Mouse (Mus musculus): ENCODE data around the gene Lypla2. TPM values are rescaled to one million over a fixed set of nuclear protein-coding genes. Genes with fewer than 3 reads are reported as not detected.
A peak's percentile ranks its signal among the peaks of the same experiment; 100 is the strongest.

The Lypla2 gene
- polyA plus RNA-seq, 1 experiment from 2014 or later = 209 TPM

DNA sequence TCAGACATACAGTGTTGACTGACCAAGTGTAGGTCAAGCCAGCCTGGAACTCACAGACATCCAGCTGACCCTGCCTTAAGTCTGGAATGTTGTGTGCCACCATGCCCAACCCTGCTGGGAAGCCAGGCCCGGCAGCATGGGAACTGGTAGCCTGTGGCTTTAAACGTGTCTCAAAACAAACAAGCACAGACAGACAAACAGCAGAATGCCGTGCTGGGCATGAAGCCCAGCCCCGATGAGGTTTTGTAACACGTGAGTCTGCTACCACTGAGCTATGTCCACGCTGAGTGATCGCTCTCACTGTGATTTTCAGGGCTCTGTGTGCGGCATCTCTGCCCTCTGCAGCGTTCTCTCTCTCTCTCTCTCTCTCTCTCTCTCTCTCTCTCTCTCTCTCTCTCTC, 16.5 kb downstream of the Lypla2 start:
- Histone ChIP-seq H3K27ac (no peak overlapping the region), H3K4me3 (no peak overlapping the region), H3K36me3 (peaks cover 78% of the 10 kb centered on the region), H3K9ac (no peak overlapping the region), H3K9me3 (no peaks in the 10 kb centered on the region), H3K4me1 (replicated peaks) (no peaks in the 10 kb centered on the region), H3K4me2 (no peak overlapping the region), H3K27me3 (no peaks in the 10 kb centered on the region)
- ATAC-seq (ENCODE audit: low FRiP score) = no peak
- WGBS = 88% methylated on average over 9 of the region's 9 CpGs

DNA sequence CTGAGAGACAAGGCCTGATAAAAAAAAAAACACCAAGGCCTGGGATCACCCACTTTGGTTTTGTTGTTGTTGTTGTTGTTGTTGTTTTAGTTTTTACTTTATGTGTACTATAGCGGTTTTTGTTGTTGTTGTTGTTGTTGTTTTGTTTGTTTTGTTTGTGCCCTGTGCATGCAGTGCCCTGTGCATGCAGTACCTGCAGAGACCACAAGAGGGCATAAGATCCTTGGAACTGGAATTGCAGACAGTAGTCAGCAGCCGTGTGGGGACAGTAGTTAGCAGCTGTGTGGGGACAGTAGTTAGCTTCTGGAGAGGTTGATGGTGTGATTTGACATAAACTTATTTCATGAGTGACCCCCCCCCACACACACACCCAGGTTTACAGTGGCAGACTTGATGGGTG, 18.2 kb downstream of the Lypla2 start:
- Histone ChIP-seq H3K4me3 (no peak overlapping the region), H3K9ac (no peak overlapping the region), H3K9me3 (no peaks in the 10 kb centered on the region), H3K4me1 (replicated peaks) (peaks cover 8% of the 10 kb centered on the region; the same call in 1 of the 2 replicates), H3K36me3 (peaks cover 64% of the 10 kb centered on the region), H3K4me2 (no peak overlapping the region), H3K27ac (no peak overlapping the region), H3K27me3 (no peaks in the 10 kb centered on the region)
- WGBS = 10% methylated on average over 2 of the region's 2 CpGs
- ATAC-seq (ENCODE audit: low FRiP score) = no peak

DNA sequence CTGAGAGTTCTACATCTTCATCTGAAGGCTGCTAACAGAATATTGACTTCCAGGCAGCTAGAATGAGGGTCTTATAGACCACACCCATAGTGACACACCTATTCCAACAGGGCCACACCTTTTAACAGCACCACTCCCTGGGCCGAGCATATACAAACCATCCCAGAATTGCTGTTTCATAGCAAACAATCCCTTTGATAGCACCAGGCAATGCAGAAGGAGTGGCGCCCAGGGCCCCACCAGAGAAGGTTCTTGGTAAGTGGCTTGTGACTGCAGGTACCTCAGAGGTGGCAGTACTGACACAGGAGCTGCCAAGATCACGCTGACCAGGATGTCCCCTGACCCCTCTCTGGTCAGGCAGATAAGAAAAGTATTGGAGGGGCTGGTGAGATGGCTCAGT, 19.2 kb downstream of the Lypla2 start:
- H3K27me3 ChIP-seq = no peaks in the 10 kb centered on the region
- no peak overlapping the region for H3K4me3 ChIP-seq
- no peaks in the 10 kb centered on the region for H3K9me3 ChIP-seq
- peaks cover 54% of the 10 kb centered on the region for H3K36me3 ChIP-seq
- H3K9ac ChIP-seq = no peak overlapping the region
- no peak overlapping the region for H3K27ac ChIP-seq
- peaks cover 18% of the 10 kb centered on the region for H3K4me1 ChIP-seq (replicated peaks)
- ATAC-seq (ENCODE audit: low FRiP score) = no peak
- no peak overlapping the region for H3K4me2 ChIP-seq
- 100% methylated on average over 3 of the region's 3 CpGs for WGBS

DNA sequence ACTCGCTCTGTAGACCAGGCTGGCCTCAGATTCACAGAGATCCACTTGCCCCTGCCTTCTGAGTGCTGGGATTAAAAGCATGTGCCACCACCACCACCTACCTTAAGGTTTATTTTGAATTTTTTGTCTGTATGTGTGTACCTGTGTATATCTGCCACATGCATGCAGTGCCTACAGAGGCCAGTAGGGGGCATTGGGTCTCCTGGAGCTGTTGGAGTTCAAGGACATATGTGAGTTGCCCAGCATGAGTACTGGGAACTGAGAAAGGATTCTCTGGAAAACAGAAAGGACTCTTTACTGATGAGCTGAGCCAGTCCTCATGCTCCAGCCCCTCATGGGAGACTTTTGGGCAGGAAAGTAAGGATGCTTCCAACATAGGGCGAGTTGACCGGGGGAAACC, 20.9 kb downstream of the Lypla2 start:
- WGBS = 96% methylated on average over 3 of the region's 3 CpGs

DNA sequence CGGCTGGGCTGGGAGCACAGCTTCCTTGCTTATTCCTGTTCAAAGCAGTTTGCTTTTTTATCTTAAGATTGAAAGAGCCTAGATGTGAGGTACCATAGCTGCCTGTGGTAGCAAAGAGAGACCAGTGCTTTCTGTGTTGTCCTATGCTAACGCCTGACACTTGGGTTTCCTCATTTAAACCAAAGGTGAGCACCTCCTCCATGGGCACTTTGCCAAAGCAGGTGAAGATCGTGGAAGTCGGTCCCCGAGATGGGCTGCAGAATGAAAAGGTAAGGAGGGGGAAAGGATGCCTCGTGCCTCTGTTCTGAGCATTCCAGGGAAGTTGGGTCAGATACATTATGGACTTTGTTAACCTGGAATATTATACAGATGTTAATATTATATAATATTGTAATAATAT, 22.1 kb downstream of the Lypla2 start:
- Histone ChIP-seq H3K9me3 (no peaks in the 10 kb centered on the region), H3K27ac (no peak overlapping the region), H3K36me3 (peaks cover 31% of the 10 kb centered on the region), H3K4me1 (replicated peaks) (peaks cover 34% of the 10 kb centered on the region), H3K4me3 (no peak overlapping the region), H3K4me2 (no peak overlapping the region), H3K9ac (no peak overlapping the region), H3K27me3 (no peaks in the 10 kb centered on the region)
- no peak for ATAC-seq (ENCODE audit: low FRiP score)
- 92% methylated on average over 6 of the region's 6 CpGs for WGBS

More for the DNA sequence above, 20.9 kb downstream of the Lypla2 start:
- Histone ChIP-seq H3K4me1 (replicated peaks) (peaks cover 29% of the 10 kb centered on the region), H3K27me3 (no peaks in the 10 kb centered on the region), H3K27ac (no peak overlapping the region), H3K4me2 (no peak overlapping the region), H3K9me3 (no peaks in the 10 kb centered on the region), H3K4me3 (no peak overlapping the region), H3K9ac (no peak overlapping the region), H3K36me3 (peaks cover 40% of the 10 kb centered on the region)
- no peak for ATAC-seq (ENCODE audit: low FRiP score)

DNA sequence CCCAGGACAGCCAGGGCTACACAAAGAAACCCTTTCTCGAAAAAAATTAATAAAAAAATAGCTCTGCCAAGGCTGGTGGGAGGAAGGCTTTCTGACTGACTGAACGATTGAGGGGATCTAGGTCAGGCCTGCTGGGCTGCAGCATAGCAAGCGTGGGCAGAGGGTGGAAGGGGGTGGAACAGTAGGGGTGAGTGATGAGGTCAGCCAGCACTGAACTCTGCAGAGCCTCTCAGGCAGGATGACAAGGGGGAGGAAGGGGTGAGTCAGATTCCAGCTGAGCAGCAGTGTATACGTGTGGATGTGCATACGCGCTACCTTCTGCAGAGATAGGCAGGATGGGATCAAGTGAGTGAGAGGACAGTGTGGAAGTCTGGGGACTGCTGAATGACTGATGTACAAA, 22.5 kb downstream of the Lypla2 start:
- Histone ChIP-seq H3K4me2 (no peak overlapping the region), H3K9ac (no peak overlapping the region), H3K9me3 (no peaks in the 10 kb centered on the region), H3K27me3 (no peaks in the 10 kb centered on the region), H3K4me3 (no peak overlapping the region), H3K27ac (no peak overlapping the region), H3K4me1 (replicated peaks) (peaks cover 34% of the 10 kb centered on the region), H3K36me3 (peaks cover 29% of the 10 kb centered on the region)
- no peak for ATAC-seq (ENCODE audit: low FRiP score)
- WGBS = 59% methylated on average over 6 of the region's 6 CpGs

DNA sequence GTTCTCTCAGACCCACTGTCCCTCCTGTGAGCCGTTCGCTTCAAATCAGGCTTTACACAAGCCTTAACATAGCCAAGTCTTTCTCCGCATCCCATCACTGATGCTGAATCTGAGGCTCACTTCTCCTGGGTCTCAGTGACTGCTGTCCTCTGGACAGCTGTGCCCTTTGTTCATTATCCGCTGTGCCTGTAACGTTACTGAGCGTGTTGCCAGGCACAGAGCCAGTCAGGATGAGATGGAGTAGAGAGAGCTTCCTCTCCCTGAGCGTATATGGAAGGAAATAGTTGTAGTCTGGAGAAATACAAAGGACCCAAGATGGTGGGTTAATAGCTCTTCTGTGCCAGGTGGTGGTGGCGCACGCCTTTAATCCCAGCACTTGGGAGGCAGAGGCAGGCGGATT, 23.0 kb downstream of the Lypla2 start:
- Histone ChIP-seq H3K4me3 (no peak overlapping the region), H3K27me3 (no peaks in the 10 kb centered on the region), H3K4me2 (no peak overlapping the region), H3K27ac (no peak overlapping the region), H3K36me3 (peaks cover 26% of the 10 kb centered on the region), H3K9me3 (no peaks in the 10 kb centered on the region), H3K4me1 (replicated peaks) (peaks cover 34% of the 10 kb centered on the region), H3K9ac (no peak overlapping the region)
- WGBS = 86% methylated on average over 10 of the region's 10 CpGs
- ATAC-seq (ENCODE audit: low FRiP score) = no peak

DNA sequence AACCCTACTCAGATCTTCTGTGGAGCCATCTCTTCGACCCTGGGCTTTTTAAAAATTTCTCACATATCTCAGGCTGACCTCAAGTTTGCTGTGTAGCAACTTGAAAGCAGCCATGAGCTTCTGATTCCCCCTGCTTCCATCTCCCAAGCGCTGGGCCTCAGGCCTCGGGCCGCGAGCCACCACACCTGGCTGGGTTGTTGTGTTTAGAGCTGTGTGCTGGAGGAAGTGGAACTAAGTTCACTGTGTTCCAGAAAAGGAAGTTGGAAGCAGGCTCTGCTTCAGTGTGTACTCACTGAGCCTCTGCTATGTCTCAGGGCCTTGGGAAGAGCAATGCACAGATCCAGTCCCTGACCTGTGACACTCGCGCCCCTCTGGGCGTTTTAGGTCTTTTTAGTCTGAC, 24.3 kb downstream of the Lypla2 start:
- H3K27ac ChIP-seq = no peak overlapping the region
- peaks cover 21% of the 10 kb centered on the region for H3K36me3 ChIP-seq
- peaks cover 34% of the 10 kb centered on the region for H3K4me1 ChIP-seq (replicated peaks)
- 0 out of 2 replicates have a peak overlapping the region, but pooled peaks have one; percentile 2 for H3K9ac ChIP-seq
- WGBS = 97% methylated on average over 8 of the region's 8 CpGs
- ATAC-seq (ENCODE audit: low FRiP score) = no peak
- H3K27me3 ChIP-seq = no peaks in the 10 kb centered on the region
- no peaks in the 10 kb centered on the region for H3K9me3 ChIP-seq
- H3K4me2 ChIP-seq = no peak overlapping the region
- H3K4me3 ChIP-seq = no peak overlapping the region

DNA sequence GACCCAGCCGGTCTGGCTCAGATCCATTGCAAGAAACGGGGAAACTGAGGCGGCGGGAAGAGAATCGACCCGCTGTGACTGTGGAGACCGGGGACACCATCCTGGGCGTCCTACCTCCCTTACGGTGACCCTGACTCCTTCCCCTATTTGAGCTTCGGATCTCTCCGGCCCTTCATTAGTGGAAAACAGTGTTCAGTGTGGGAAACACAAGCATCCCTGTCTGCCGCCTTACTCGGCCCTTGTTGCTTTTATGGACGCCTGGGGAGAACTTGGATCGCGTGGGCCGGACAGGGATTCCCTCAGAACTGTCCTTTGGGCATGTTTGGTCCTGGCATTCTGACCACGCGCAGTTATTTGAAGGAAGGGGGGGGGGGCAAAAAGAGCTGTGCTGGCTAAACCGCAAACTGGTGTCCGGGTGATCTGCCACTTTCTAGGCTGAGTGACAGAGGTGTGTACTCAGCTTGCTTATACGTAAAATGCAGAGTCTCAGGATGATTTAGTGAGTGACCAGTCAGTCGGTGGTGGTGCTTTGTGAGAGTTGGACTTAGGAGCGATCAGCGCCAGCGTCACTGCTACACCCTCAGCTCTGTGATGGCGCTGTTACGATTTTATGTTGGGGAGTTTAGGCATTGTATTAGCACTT, 25.6 kb downstream of the Lypla2 start:
- Histone ChIP-seq H3K4me3 (peak overlapping the region; percentile 76), H3K9ac (peak overlapping the region; percentile 85), H3K27me3 (no peaks in the 10 kb centered on the region), H3K4me2 (peak overlapping the region; percentile 80), H3K9me3 (no peaks in the 10 kb centered on the region), H3K36me3 (peaks cover 13% of the 10 kb centered on the region), H3K4me1 (replicated peaks) (peaks cover 34% of the 10 kb centered on the region), H3K27ac (peak overlapping the region; percentile 83)
- ATAC-seq (ENCODE audit: low FRiP score) = no peak; the same call in 1 of the 2 replicates
- 2% methylated on average over 28 of the region's 28 CpGs for WGBS

DNA sequence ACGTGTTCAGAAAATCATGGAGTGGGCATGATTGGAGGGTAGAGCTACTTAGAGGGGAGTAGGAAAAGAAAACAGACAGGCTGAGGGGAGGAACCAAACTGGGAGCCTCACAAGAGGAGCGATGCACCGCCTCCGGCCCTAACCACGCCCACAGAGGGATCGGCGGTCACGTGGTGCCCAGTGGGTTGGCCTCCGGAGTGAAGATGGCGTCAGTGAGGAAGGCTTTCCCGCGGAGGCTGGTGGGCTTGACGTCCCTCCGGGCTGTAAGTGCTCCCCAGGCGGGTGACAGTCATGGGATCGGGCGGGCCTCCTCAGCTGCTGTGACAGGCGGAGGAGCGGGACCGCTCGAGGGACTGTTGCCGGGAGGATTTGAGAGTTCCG, 26.2 kb downstream of the Lypla2 start, which contains the start of gene Hmgcl:
Hmgcl (plus strand) TSS at position 171 of the 381 bp plus-strand sequence.
- Histone ChIP-seq H3K36me3 (peaks cover 9% of the 10 kb centered on the region), H3K4me3 (peak within 1 kb of the TSS; percentile 76), H3K4me2 (peak within 1 kb of the TSS; percentile 80), H3K9me3 (no peaks in the 10 kb centered on the region), H3K4me1 (replicated peaks) (peaks cover 34% of the 10 kb centered on the region), H3K9ac (peak within 1 kb of the TSS; percentile 85), H3K27ac (peak within 1 kb of the TSS; percentile 83), H3K27me3 (no peaks in the 10 kb centered on the region)
- under 1% methylated on average over 23 of the region's 23 CpGs for WGBS
- peak; percentile 92 for ATAC-seq (ENCODE audit: low FRiP score)

DNA sequence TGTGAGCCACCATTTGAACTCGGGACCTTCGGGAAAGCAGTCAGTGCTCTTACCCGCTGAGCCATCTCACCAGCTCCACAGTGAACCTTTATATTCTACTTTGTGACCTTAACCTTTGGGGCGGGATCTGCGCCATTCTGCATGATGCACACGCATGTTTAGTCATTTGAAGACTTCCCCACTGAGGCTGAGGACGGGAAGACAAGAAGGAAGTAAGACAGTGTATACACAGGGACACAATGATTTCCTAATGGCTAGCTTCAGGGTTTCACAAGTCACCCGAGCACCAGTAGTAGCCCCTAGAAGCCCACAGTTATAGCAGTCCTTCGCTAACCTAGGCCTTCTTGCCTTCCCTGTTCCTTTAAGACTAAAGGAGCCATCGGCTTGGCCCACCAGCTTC, 26.7 kb downstream of the Lypla2 start:
- H3K4me1 ChIP-seq (replicated peaks) = peaks cover 34% of the 10 kb centered on the region
- peak overlapping the region; percentile 76 for H3K4me3 ChIP-seq
- H3K9me3 ChIP-seq = no peaks in the 10 kb centered on the region
- 0 out of 2 replicates have a peak, but pooled peaks have one; percentile 5 for ATAC-seq (ENCODE audit: low FRiP score)
- H3K9ac ChIP-seq = peak overlapping the region; percentile 85
- H3K27ac ChIP-seq = peak overlapping the region; percentile 83
- H3K4me2 ChIP-seq = peak overlapping the region; percentile 80
- H3K27me3 ChIP-seq = no peaks in the 10 kb centered on the region
- peaks cover 11% of the 10 kb centered on the region for H3K36me3 ChIP-seq
- 77% methylated on average over 10 of the region's 10 CpGs for WGBS

DNA sequence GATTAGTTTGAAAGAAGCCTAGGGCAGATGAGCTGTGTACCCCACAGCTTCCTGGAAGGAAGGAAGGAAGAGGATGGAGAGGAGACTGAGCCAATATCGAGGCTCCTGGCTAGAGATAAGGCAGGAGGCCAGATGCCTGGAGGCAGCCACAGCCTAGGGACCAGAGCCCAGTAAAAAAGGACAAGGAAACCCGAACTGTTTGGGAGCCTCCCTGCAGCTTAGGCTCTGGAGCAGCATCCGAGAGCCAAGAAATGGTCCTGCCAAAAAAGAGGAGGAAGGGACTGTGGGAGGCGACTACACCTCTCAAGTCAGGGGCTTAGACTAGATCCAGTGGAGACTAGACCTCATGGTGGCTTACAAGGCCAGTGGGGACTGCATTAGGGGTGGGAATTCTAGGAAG, 29.0 kb downstream of the Lypla2 start:
- H3K27ac ChIP-seq = no peak overlapping the region
- H3K4me2 ChIP-seq = no peak overlapping the region
- H3K27me3 ChIP-seq = no peaks in the 10 kb centered on the region
- 66% methylated on average over 4 of the region's 4 CpGs for WGBS
- no peak for ATAC-seq (ENCODE audit: low FRiP score)
- no peaks in the 10 kb centered on the region for H3K9me3 ChIP-seq
- peaks cover 30% of the 10 kb centered on the region for H3K36me3 ChIP-seq
- H3K4me3 ChIP-seq = no peak overlapping the region
- H3K4me1 ChIP-seq (replicated peaks) = peaks cover 17% of the 10 kb centered on the region
- H3K9ac ChIP-seq = no peak overlapping the region

DNA sequence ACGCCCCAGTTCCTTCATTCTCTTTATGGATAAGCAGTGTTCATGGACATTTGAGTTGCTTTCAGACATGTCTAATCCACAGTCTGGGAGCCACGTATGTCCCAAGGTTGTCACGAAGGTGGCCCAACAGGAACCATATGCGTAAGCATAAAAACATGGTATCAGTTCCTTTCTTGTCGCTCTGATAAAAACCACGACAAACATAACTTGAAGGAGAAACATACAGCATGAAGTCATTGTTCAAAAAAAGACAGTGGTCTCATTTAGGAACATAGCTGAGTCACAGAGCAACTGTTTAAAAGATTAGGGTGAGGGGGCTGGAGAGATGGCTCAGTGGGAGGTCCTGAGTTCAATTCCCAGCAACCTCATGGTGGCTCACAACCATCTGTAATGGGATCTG, 30.2 kb downstream of the Lypla2 start:
- H3K27ac ChIP-seq = no peak overlapping the region
- H3K9me3 ChIP-seq = no peaks in the 10 kb centered on the region
- peaks cover 8% of the 10 kb centered on the region for H3K4me1 ChIP-seq (replicated peaks)
- ATAC-seq (ENCODE audit: low FRiP score) = no peak
- no peaks in the 10 kb centered on the region for H3K27me3 ChIP-seq
- 93% methylated on average over 6 of the region's 6 CpGs for WGBS
- no peak overlapping the region for H3K9ac ChIP-seq
- no peak overlapping the region for H3K4me3 ChIP-seq
- no peak overlapping the region for H3K4me2 ChIP-seq
- peaks cover 42% of the 10 kb centered on the region for H3K36me3 ChIP-seq
